Mouse (Mus musculus) B cell, adult (primary cell): ENCODE results near the gene Ccnb1. TPM values are rescaled to one million over a fixed set of nuclear protein-coding genes. Genes with fewer than 3 reads are reported as not detected.

Experiments
- total RNA-seq: library from RNA; stranded (reverse); gene quantifications from 4 replicates; pipeline ENCODE4 v1.2.4, GENCODE M21; 2023; ENCODE audit not compliant: inconsistent age

Gene Ccnb1
- total RNA-seq: 4.3 to 8.4 TPM (median 6.1 TPM) in 4 replicates

GRCm38 (mm10) chr13:100786414-100786867 lies at the start of gene Ccnb1:
Gene Ccnb1 (minus strand): TSS chr13:100786570.

GRCm38 (mm10) chr13:100832741-100833639 lies 46.6 kb upstream of the Ccnb1 start, which contains the start of gene Slc30a5:
Gene Slc30a5 (minus strand): TSS chr13:100833427.

GRCm38 (mm10) chr13:100775252-100776055 lies 10.9 kb downstream of the Ccnb1 start, which contains the start of gene Cenph:
Gene Cenph (minus strand): TSS chr13:100775899.

GRCm38 (mm10) chr13:100744036-100744744 lies 42.2 kb downstream of the Ccnb1 start, which contains the start of gene Mrps36:
Gene Mrps36 (minus strand): TSS chr13:100744659.

GRCm38 (mm10) chr13:100730861-100731176 lies 55.6 kb downstream of the Ccnb1 start, which contains the start of gene Cdk7:
Gene Cdk7 (minus strand): TSS chr13:100730939.

Other genes with a start within 250 kb of the Ccnb1 start
- not detected in 4 replicates for gene Ocln, start 233.9 kb downstream of the Ccnb1 start, total RNA-seq
- gene Marveld2, start 169.6 kb downstream of the Ccnb1 start, total RNA-seq: 9.7 to 12.1 TPM (median 10.1 TPM) in 4 replicates
- gene Ak6, start 135.6 kb downstream of the Ccnb1 start, total RNA-seq: 96.5 to 119 TPM (median 106 TPM) in 4 replicates
- 30.7 to 32.7 TPM (median 31.6 TPM) in 4 replicates for gene Rad17, start 135.5 kb downstream of the Ccnb1 start, total RNA-seq
- gene Taf9, start 135.0 kb downstream of the Ccnb1 start, total RNA-seq: 17.8 to 21.4 TPM (median 19.4 TPM) in 4 replicates
- gene Ccdc125, start 116.9 kb downstream of the Ccnb1 start, total RNA-seq: 12.4 to 14.3 TPM (median 12.9 TPM) in 4 replicates
- gene Cdk7, start 55.6 kb downstream of the Ccnb1 start, total RNA-seq: 33.5 to 40.8 TPM (median 37.2 TPM) in 4 replicates
- gene Mrps36, start 41.9 kb downstream of the Ccnb1 start, total RNA-seq: 24.3 to 28.0 TPM (median 26.8 TPM) in 4 replicates
- 1.3 to 2.9 TPM (median 1.8 TPM) in 4 replicates for gene Cenph, start 10.7 kb downstream of the Ccnb1 start, total RNA-seq
- gene Slc30a5, start 46.9 kb upstream of the Ccnb1 start, total RNA-seq: 91.7 to 105 TPM (median 95.9 TPM) in 4 replicates